Mouse (Mus musculus) heart, postnatal 0 days (tissue): Measurements from ENCODE around the gene Mdh1b.

Source experiments
- CTCF ChIP-seq: IDR thresholded peaks from 2 replicates; pipeline ENCODE4 v1.5.1; 2016; ENCODE audit warnings: antibody characterized with exemption, control low read depth, low read depth
- EP300 ChIP-seq: IDR thresholded peaks from 2 replicates; pipeline ENCODE4 v1.6.1; 2016; ENCODE audit warnings: antibody characterized with exemption, low read depth

GRCm38 (mm10) chr1:63675975-63676374, 54.1 kb downstream of the Mdh1b start:
- TF ChIP-seq CTCF (no peak), EP300 (no peak)
